Mouse (Mus musculus): ENCODE data around the gene Ccnb3.

DNA sequence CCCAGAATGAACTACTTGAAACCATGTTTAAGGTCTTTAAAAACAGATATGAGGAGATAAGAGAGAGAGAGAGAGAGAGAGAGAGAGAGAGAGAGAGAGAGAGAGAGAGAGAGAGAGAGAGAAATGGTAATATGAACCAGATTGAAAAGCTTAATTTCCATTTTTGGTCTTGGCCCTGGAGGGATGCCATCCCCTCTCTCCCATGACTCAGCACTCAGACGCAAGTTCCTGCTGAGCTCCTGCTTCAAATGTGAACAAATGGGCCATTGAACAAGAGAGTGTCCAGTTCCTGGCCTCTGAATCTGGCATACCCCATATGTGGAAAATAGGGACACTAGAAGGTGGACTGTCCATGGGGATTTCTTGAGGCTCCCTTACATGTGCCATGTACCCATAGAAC, 69.5 kb downstream of the Ccnb3 start:
- TF ChIP-seq POLR2A (IDR thresholded peaks at IDR 0.05; ENCODE audit: insufficient read depth, low read depth, low read length): no peak
- no peak for TF ChIP-seq CTCF (IDR thresholded peaks at IDR 0.05; ENCODE audit: insufficient read depth, low read depth, low read length)
